Mouse (Mus musculus) liver, postnatal 0 days (tissue): ENCODE results near the gene Rgl1.

Experiments used
- CTCF ChIP-seq: sonication (generic); IDR thresholded peaks from 2 replicates; pipeline ENCODE4 v1.5.1; 2016; ENCODE audit warnings: antibody characterized with exemption, low read depth
- EP300 ChIP-seq: IDR thresholded peaks from 2 replicates; pipeline ENCODE4 v1.6.1; 2016; ENCODE audit warnings: antibody characterized with exemption, low read depth, mild to moderate bottlenecking

- TF ChIP-seq EP300 (no peak), CTCF (no peak)
Measured at GRCm38 (mm10) chr1:152796683-152797263, 30.6 kb upstream of the Rgl1 start.
